Mouse (Mus musculus) lung, adult 2 months (tissue): ENCODE results near the gene Mknk2. TPM values are rescaled to one million over a fixed set of nuclear protein-coding genes. Genes with fewer than 3 reads are reported as not detected.

Source experiments
- DNase-seq: peaks from one replicate; pipeline ENCODE4 v3.0.0; 2022
- H3K4me1 ChIP-seq: fragments of 200-500 bp; 2 replicates; pipeline ENCODE4 v1.6.1; 2011; ENCODE audit warnings: low read length; ENCODE audit not compliant: control insufficient read depth, insufficient read depth
- H3K4me3 ChIP-seq: fragments of 200-500 bp; replicated peaks from 2 replicates; pipeline ENCODE3; 2011; ENCODE audit warnings: low read depth, mild to moderate bottlenecking, control low read depth, low read length; ENCODE audit errors: extremely low read depth
- CTCF ChIP-seq: fragments of 200-500 bp; IDR thresholded peaks from 2 replicates; pipeline ENCODE4 v1.5.1; 2011; ENCODE audit warnings: mild to moderate bottlenecking, low read length, control low read depth; ENCODE audit not compliant: insufficient read depth
- POLR2A ChIP-seq: fragments of 200-500 bp; IDR thresholded peaks from 2 replicates; pipeline ENCODE4 v1.6.1; 2011; ENCODE audit warnings: low read depth, mild to moderate bottlenecking, control low read depth, low read length, borderline replicate concordance; ENCODE audit errors: extremely low read depth
- WGBS: fragments of 180-500 bp; shearing (Covaris S2); methylation state at CpG from one replicate; pipeline ENCODE4 v1.1.7; 2018; 5-methylcytosine and 5-hydroxymethylcytosine counted together
- polyA plus RNA-seq: library from polyadenylated mRNA; depleted of rRNA; stranded (reverse); fragments of >200 nt; gene quantifications from 2 replicates; pipeline ENCODE4 v1.2.3, GENCODE M21; 2012

Mknk2 gene
- polyA plus RNA-seq, 1 experiment: 267 TPM

DNA sequence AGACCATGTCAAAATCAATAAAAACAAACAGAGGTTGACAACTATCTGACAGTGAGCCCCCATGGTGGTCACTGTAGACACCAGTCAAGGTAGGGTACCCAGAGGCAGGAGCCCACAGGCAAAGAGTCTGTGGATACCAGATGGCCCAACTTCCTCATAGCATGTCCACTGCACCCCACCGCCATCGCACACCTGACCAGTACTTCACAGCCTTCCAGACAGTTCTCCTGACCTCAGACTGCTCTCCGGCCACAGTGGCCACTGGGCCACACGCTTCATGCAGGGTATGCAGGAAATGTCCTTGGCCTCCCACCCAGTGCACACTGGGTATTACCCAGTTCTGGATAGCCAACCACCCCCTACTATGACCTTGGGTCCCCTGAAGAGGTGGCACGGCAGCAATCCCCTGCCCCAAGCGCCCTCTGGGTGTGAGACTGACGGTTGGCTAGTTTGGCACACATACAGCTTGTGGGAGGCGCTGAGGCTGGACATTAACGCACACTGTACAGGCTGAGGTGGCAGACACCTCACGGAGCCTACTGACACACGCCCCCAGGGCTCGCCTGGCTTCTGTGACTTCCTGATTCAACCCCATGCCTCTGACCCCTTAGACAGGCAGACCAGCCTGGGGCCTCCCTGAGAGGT is 15.6 kb upstream of the Mknk2 start:
- TF ChIP-seq POLR2A: no peak
- TF ChIP-seq CTCF: no peak
- Histone ChIP-seq H3K4me3 (no peak overlapping the region), H3K4me1 (peaks cover 25% of the 10 kb centered on the region)
- DNase-seq: no peak
- WGBS: 79% methylated on average over 12 of the region's 12 CpGs

DNA sequence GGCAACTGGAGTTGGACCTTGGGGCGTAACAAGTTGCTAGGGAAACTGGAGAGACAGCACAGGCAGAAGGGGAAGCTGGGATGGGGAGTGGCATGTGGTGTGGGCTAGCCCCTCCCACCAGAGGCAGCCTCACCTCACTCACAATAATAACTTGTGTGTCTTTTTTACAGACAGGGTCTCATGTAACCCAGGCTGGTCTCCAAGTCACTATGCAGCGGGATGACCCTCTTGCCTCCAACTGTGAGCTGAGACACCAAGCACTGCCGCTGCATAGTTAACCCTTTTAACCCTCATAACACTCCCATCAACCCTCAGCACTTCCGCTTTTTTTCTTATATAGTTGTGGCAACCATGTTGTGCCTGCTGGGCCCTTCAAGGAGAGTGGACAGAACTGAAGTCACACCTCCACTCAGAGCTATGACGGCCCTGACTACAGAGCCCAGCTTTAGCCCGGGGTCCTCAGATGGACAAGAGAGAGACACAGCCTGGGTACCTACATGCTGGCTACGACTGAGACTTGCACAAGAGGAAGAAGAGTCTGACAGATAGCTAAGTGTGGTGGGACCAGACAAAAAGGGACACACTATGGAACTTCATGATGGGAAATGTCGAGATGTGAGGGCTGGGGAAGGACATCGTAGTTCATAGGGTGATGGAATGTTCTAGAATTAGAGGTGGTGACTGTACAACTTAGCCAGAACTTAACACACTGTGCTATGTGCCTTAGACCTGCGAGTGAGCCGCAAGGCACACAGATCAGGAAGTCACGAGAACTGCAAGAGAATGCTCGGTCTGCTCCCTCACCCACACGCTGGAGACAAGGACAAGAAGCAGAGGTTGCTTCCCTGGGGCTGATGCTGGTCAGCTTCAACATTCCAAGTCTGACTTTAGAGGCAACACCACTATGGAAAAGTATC is 14.6 kb upstream of the Mknk2 start:
- H3K4me3 ChIP-seq: no peak overlapping the region

DNA sequence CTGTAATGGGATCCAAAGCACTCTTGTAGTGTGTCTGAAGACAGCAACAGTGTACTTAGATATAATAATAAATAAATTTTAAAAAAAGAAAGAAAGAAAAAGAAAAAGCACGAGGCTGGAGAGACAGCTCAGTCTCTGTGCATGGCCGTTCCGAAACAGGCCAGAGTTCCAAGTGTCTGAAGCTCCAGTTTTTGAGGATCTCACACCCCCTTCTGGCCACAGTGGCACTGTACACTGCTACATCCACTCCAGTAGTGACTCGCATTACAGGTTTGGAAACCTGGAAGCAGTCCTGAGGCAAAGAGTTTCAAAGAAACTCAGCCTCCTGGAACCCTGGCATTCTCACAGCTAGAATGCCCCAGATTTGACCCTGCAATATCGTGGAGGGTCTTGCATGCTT is 9.9 kb upstream of the Mknk2 start:
- Histone ChIP-seq H3K4me1 (no peaks in the 10 kb centered on the region), H3K4me3 (no peak overlapping the region)
- 19% methylated on average over 5 of the region's 5 CpGs for WGBS
- peak; percentile 72 for DNase-seq
- TF ChIP-seq CTCF (peak; percentile 81), POLR2A (no peak)

More for the DNA sequence above, 14.6 kb upstream of the Mknk2 start:
- 67% methylated on average over 14 of the region's 14 CpGs for WGBS
- DNase-seq: no peak
- H3K4me1 ChIP-seq: peaks cover 25% of the 10 kb centered on the region
- TF ChIP-seq CTCF (no peak), POLR2A (no peak; the same call in 1 of the 2 replicates)

DNA sequence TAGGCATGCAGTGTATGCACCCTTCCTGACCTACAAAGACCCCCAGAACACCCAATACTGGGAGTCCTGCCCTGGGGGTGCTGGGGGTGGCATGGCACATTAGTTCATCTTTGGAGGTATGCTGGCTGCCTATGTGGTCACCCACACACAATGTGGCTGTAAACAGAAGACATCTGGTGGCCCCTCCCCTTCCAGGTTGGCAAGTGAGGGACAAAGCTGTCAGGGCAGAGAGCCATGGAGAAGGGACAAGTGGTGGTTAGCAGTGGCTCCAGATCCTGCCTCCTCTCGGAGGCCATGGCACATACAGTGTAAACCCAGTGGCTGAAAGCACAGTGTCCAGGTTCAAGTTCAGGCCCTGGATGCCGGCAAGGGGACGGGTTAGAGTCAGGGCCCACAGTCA is 8.7 kb upstream of the Mknk2 start:
- 82% methylated on average over 3 of the region's 3 CpGs for WGBS
- TF ChIP-seq POLR2A (no peak), CTCF (no peak)
- Histone ChIP-seq H3K4me1 (no peaks in the 10 kb centered on the region), H3K4me3 (no peak overlapping the region)
- DNase-seq: no peak

DNA sequence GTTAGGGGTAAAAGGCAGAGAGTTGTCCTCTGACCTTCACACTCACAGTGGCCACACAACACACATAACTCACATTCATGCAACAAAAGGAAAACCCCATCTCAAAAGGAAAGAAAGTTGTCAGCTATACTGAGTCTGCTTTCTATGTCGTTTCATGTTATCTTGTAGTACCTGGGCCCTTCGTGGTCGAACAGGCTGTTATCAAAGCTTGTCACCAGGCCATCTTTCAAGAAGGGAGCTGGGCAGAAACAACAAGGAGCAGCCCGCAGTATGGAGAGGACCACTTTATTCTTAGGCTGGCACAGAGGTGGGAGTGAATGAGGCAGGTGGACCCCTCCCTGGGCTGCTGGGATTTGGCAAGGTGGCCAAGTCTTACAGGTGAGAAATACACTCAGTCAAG is 7.1 kb upstream of the Mknk2 start:
- 86% methylated on average over 4 of the region's 4 CpGs for WGBS

DNA sequence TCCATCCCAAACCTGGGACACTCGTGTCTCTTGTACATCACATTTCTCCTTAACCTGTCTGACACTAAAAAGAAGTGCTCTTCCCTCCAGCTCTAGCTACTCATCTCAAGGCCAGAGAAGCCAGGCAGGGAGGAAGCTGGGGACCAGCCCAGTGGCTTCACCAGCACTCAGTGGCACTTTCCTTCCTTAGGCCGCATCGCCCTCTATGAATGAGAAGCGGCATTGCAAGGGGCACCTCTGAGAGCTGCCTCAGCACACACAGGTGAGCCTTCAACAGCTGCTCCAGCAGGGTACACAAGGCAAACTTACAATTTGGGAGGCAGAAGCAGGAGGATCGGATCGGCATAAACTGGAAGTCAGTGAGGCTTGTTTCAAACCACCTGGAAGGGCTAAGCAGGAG is 6.3 kb upstream of the Mknk2 start:
- Histone ChIP-seq H3K4me1 (peaks cover 11% of the 10 kb centered on the region), H3K4me3 (no peak overlapping the region)
- peak; percentile 73 for DNase-seq
- TF ChIP-seq POLR2A (no peak), CTCF (peak; percentile 90)
- whole genome bisulfite sequencing: 44% methylated on average over 6 of the region's 6 CpGs

More for the DNA sequence above, 7.1 kb upstream of the Mknk2 start:
- TF ChIP-seq CTCF (no peak), POLR2A (no peak)
- no peak overlapping the region for H3K4me3 ChIP-seq
- no peak for DNase-seq
- H3K4me1 ChIP-seq: peaks cover 3% of the 10 kb centered on the region; the same call in 1 of the 2 replicates

DNA sequence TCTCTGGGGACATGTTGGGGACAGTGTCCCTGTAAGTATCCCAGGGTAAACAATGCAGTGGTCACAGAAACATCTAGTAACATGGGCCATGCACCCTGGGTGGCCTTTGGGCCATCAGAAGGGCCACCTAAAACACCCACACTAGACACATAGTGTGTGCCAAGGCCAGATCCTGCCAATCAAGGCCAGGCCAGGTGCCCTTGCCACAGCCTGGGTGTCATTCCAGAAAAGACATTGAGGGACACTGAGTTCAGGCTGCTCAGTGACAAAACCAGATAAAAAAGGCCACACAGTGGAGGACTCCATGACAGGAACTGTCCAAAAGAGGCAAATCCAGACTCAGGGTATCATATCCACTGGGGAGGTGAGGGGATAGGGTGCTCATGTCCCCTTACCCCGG is 5.7 kb upstream of the Mknk2 start:
- H3K4me1 ChIP-seq: peaks cover 16% of the 10 kb centered on the region
- TF ChIP-seq POLR2A (no peak), CTCF (no peak)
- WGBS: 83% methylated on average over 1 of the region's 1 CpGs
- H3K4me3 ChIP-seq: no peak overlapping the region
- no peak for DNase-seq

DNA sequence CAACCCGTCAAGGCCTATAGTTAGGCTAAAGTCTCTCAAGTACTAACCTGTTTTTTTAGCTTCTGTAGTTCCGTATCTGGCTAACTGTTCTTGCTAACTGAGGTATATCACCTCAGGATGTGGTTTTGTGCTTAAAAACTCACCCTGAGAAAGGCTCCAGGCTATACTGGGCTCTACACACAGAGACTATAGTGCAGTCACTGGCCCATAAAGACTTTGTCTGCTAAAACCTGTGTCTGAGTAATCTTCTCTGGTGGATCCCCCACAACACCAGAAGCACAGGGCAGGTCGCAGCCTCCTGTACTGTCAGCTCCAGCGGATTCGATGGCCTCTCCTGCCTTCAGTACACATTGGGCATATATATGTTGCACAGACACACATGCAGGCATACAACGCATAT is 4.1 kb upstream of the Mknk2 start:
- H3K4me1 ChIP-seq: peaks cover 24% of the 10 kb centered on the region
- DNase-seq: no peak
- TF ChIP-seq POLR2A (no peak), CTCF (no peak)
- H3K4me3 ChIP-seq: no peak overlapping the region
- WGBS: 90% methylated on average over 6 of the region's 6 CpGs

DNA sequence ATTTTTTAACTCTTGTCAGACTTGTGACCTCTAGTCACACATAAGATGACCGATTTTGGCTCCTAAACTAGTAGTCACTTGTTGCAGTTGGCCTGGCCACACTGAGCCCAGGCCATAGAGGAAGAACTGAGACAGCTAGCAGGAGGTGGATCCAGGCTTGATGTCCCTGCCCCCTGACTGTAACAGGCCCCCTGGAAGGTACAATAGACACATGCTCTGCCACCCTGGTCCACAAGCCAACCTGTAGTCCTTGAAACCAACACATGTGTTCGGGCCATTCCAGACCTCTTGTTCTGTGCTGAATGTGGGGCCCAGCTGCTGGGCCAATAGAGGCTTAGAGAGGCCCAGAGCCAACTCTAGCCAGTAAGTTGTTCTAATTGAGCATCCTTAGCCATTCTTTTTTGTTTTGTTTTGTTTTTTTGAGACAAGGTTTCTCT is 2.4 kb upstream of the Mknk2 start:
- TF ChIP-seq CTCF (no peak), POLR2A (no peak)
- WGBS: 60% methylated on average over 2 of the region's 2 CpGs
- H3K4me3 ChIP-seq: no peak overlapping the region
- DNase-seq: no peak
- H3K4me1 ChIP-seq: peaks cover 26% of the 10 kb centered on the region

DNA sequence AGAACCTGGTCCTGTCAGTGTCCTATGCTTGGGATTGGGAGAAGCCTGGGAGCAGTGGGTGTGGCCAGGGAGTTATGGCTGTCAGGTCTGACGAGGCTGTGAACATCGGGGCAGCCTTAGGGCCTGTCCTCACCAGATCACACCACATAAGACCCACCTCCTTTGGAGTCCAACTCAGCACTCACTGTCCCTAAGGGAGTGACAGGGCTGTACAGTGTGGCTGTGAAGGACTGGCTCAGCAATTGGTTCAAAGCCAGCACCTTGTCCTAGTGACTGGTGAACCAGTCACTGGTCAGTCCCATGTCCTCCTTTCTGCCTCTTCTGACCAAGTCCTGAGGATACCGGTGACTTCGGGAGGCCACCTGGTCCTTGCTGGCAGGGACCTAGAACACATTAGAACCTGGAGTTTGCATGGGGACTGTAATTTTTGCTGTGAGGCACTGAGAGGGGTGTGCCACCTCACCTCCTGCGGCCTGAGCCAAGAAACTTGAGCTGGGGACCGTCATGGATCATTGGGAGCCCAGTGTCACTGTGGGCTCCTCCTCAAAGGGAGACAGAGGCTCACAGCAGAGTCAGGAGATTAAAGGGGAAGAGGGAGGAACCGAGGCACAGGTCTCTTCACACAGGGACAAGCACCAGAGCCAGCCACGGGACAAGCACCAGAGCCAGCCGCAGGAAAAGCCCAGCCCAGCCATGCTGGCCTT is 1.8 kb upstream of the Mknk2 start:
- Histone ChIP-seq H3K4me1 (peaks cover 26% of the 10 kb centered on the region), H3K4me3 (no peak overlapping the region)
- TF ChIP-seq CTCF (no peak), POLR2A (no peak)
- no peak for DNase-seq
- 31% methylated on average over 9 of the region's 9 CpGs for WGBS
